Mouse (Mus musculus): ENCODE measurements around the gene Nprl3.
"Not testable (repeated sequence)": the region's sequence is repeated elsewhere in the genome, so short reads cannot be mapped to it uniquely, and the experiment has no call there.

Gene Nprl3

DNA sequence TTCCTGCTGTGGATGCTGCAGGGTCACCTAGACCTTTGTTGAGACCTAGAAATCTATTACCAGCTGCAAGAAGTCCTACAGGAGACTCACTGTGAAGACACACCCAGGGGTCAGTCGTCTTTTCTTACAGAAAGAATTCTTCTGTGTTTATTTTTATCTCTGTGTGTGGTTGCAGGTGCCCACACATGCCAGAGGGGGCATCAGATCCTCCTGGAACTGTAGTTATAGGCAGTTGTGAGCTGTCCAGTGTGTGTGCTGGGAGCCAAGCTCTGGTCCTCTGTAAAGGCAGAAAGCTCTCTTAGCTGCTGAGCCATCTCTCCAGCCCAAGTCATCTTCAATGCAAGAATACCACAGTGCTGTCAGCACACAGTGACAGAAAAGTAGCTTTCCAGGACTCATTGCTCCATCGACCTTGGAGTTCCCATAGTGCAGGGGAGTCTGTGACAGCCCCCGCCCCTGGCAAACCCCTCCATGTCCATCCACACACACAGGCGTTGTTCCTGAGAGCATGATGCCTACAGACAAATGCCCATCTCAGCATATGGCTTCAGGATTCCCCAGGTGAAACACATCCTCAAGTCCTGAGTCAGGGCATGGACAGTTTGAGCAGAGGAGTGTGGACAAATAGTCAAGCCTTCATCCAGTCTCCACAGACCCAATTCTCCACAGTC, 44.1 kb downstream of the Nprl3 start:
- DNase-seq: no peak

DNA sequence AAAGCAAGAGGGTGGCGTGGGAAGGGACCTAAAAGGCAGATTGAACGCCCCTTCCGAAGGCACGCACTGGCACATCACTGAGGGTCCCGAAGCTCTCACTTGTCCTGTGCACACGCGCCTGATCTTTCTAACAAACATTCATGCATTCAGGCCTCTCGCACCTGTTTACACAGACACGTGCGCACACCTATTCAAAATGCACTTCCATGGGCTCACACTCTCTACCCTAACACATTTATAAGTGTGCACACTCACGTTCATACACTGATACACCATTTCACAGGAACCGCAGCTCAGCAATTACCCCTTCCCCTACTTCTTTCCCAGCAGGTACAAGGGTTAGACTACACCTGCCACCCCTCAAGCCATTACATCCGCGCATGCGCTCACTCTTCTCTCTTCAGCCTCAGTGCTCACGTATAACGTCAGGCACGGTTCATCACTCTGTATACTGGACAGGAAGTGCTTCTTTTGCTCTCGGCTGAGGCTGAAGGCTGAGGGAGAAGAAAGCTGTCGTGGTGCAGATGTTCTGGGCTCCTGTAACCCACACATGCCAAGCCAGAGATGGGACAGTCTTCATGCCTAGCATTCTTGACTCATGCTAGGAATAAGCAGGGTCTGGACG, 44.8 kb downstream of the Nprl3 start:
- no peak for DNase-seq

DNA sequence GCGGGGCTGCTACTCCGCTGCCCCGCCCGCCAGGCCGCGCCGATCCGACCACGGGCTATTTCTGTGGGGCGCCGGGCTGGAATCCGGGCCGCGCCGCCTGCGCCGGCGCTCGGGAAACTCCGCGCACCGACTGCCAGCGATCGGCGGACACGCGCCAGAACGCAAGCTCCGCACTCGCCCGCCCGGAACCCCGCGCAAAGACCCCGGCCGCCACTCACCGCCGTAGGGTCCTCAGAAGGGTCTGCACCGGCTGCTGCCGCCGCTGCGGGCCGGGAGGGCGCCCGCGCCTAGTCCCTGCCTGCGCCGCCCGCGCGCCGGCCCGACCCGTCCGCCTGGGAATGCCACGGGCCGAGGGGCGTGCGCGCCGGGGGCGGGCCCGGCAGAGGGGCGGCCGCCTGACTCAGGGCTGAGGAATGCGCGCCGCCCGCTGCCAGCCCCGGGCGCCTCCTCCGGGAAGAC, 45.5 kb downstream of the Nprl3 start, which contains the start of gene Rhbdf1:
TSS of gene Rhbdf1 (minus strand) at position 350 of the 459 bp plus-strand sequence.
- no peak for DNase-seq

DNA sequence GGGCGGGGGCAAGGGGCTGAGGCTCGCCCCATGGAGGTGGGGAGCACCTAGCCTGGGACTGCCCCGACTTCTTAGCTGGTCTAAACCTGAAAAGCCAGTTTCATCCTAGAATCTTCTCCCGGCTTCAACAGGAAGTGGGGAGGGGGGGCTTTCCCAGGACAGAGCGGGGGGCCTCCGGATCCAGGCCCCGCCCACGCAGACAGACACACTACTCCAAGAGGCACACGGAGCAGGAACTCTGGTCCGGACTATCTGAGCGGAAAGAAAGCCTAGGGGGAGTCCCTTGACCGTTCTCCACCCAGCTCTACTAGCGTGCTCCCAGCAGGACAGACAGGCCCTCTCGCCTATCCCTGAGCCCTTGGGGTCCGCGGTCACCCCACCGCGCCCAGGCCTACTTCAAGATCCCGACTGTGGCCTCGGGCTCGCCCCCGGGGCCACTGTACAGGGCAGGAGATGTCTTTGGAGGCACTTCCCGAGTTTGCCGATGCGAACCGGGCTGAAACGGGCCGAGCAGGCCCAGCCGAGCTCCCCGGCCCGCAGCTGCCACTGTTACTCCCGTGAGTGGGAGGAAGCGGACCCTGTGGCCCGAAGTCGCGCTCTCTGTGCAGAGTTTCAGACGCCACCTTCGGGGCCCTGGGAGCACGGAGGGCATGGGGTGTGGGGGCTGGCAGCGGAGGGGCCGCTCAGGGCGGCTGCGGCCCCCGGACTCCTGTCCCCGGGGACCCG, 46.1 kb downstream of the Nprl3 start:
- DNase-seq: peak; percentile 6

DNA sequence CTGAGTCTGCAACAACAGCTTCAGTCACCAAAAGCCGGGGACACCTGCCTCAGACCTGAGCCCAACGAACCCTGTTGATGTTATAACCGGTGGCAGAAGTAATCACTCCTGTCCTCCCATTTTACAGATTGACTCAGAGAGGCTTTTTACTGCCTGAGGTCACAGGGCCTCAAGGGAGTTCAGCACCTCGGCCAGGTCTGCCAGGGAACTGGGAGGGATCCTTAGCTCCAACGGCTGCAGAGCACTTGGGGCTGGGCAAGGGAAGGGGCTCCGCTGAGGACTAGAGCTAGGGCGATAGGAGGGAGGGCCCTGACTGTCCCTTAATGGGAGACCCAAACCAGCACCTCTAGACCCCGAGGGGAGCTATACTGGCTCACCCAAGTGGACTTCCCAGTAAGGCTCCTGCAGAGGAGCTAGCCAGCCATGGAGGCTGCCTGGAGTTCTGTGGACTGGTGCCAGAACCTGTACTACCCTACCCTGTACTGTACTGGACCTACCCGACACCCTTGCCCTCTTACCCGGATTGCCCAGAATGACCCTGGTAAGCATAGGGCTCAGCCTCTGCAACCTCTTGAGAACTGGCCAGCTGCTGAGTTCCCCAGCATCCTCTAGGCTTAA, 46.8 kb downstream of the Nprl3 start:
- DNase-seq: peak; percentile 5

DNA sequence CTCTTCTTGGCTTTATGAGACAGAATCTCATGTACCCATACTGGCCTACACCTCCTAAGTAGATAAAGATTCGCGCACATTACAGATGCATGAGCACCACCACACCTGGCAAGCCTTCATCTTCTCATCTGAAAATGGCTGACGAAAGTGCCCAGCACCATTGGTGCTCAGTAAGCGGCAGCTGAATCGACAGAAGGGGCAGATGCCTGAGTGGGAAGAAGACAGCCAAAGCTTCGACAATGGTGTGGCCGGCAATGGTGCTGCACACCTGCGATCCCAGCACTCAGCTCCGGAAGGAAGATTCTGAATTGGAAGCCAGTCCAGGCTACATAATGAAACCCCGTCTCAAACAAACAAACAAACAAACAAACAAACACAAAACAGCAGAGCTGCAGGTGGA, 48.2 kb downstream of the Nprl3 start:
- no peak for DNase-seq

DNA sequence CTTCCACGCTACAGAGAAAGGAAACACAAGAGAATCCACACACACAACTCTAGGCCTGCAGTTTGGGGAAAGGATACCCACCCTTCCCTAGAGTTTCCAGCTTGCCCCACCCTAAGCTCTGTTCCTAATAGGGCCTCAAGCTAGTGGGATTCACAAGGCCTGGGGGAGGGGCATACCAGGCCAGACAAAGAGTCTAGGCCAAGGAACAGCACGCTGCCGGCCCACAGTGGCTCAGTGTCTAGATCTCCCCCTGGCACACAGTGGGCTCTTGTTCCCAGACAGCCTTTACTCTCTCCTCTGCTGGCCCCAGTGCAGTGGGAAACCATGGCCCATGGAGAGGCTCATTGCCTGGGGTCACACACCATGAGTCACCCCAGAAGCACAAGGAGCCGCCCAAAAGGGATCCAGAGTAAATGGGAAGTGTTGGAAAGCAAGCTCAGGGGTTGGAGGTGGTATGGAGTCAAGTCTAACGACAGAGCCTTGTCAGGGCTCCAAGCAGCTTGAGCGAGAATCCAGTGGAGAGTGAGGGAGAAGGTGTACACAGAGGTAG, 48.9 kb downstream of the Nprl3 start:
- no peak for DNase-seq

DNA sequence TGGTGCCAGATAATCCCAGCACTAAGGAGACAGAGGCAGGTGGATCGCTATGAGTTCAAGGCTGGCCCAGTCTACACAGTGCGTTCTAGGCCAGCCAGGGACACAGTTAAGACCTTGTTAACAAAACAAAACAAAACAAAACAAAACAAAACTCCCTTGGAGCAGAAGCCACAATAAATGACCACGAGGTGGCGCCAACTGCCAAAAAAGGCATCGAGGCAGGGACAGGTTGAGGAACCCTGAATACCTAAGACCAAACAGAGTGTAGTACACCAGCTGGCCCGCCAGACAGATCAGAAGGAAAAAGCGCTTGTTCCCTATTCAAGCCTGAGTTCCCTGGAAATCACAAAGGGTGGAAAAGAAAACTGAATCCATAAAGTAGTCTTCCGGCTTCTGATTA, 50.7 kb downstream of the Nprl3 start:
- no peak for DNase-seq

DNA sequence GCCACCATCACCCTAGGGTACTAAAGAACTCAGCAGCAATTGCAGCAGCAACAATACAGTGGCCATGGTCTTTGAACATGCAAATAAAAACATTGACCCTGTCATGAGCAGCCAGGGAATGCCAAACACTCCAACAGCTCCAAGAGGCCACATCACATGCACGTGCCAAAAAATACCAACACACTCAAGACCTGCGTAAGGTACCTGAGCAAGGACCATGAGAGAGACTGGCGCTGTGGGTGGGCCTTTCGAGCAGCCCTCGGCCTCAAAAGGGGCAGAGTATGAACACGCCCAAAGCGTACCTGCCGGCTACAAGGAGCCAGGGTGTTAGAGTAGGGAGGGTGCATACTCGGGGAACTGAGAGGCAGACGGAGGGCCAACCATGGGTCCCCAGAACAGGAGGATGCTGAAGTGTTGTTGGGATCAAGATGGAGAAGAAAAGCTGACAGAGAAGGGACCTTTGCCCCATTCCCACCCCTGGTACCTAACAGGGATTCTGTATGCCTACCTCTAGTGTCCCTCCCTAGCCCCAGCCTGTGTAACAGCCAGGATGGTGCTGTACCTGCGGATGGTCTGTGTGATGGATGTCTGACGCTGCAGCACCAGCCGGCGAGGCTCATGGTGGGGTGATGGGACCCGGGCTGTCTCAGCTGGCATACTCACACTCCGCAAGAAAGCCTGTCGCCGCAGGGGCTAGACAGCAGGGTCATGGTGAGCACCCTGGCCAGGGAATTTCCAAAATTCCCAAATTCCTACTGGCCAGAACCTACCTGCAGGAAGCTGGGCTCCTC, 51.9 kb downstream of the Nprl3 start:
- DNase-seq: no peak

DNA sequence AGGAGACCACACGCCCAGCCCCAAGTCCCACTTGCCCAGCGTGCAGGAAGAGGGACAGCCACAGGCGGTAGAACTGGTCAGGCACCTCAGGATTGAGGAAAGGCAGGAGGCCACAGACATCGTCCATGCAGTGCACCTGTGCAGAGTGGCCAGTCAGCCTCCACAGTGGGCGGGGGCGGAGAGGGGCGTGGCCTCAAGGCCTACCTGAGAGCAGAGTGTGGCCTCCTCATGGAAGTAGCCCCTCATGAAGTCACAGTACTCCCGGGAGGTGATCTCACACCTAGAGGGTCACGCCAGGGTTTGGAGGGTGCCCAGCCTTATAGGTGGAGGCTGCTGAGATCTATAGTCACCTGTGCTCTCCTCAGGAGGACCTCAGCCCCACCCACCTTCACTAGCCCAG, 56.9 kb downstream of the Nprl3 start:
- DNase-seq: no peak

DNA sequence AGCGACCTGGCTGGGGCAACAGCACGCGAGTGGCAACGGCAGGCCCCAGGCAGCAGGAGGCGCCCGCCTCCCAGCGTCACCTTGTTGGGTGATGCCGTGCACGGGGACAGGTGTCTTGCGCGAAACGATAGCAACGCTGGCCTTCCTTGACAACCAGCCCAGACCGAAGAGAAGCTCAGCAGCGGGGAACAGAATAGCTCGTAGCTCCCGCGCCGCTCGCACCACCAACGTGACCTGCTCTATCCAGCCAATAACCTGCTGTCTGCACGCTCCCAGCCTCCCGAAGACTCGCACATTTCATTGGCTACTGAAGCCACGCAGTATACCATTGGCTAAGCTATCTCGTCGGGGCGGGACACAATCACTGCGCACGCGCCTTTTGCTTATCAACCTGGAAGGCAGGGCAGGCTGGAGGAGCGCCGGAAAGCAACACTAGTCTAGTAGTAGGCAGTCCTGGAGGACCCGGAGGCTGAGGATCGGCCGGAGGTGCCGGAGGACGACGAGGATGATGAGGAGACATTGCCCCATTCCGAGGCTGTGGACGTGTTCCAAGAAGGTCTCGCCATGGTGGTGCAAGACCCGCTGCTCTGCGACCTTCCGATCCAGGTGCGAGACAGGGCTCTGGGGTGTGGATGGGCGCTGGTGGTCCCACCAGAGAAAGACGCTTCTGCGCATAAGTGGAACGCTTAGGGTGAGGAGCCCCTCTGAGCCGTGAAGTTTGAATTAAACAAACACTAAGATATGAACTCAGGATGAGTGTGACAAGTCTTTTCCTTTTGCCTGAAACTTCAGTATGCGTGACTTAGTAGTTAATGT, 62.2 kb downstream of the Nprl3 start, which contains the start of gene Snrnp25:
TSS of gene Snrnp25 (plus strand) at position 358 of the 816 bp plus-strand sequence.
- peak; percentile 92 for DNase-seq

DNA sequence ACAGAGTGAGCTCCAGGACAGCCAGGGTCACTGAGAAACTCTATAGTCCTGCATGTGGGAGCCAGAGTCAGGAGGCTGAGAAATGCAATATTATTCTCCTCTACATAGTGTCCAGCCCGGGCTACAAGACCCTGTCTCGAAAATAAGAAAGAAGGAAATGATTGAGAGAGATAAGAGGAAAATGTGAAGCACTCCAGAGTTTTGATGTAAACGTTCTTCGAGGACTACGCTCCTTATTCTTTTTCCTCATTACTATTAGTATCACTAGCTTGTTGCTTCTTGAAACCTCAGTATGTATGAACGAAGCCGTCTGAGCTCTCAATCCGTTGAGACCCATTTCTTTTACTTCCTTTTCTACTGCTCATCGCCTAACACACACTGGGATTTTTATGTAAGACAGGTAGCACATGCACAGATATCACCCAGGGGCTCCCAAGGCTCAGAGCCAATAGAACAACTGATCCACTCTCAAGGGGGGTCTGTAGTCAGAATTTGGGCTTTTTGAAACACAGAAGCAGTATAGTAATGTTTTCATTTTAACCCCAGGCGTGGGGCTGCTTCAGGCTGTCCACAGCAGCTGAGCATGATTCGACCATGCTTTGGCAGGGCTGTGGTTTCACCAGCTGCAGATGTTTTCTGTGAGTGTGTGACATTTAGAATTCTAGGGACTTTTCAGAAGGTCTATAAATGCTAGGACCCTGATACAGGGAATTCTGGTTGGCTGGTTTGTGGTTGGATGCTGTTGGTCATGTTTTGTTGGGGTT, 65.4 kb downstream of the Nprl3 start:
- no peak for DNase-seq

DNA sequence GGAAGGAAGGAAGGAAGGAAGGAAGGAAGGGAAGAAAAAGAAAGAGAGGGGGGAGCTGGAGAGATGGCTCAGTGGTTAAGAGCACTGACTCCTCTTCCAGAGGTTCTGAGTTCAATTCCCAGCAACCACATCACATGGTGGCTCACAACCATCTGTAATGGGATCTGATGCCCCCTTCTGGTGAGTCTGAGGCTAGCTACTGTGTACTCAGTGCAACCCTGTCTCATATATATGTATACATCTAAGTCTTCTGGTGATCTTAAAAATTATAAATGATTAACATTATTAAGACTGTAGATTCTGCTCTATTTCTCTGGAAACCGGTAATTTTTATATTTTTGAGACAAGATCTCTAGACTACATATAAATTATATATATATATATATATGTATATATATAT, 66.5 kb downstream of the Nprl3 start:
- DNase-seq: not testable (repeated sequence)

DNA sequence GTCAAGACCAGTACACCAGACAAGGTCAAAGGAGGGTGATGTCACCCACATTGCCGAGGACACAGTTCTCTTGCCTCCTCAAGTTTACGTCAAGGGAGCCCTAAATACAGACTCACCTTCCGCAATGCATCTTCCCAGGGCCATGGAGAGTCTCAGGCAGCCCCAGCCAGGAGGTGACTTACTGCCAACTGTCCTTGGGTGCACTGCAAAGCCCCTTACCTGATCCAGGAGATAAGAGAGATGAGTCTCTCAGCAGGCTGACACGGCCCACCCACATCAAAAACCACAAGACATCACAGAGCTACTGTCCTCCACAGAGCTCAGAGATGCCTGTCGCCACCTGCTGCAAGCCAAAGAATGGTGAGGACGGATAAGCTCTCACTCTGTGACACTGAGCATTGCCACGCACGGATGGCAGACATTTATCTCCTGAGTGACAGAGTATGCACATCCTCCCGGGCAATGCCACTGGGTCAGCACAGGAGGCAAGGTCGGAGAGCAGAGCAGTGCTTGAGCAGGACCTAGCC, 67.4 kb downstream of the Nprl3 start, which contains the start of gene Il9r:
TSS of gene Il9r (minus strand) at position 205 of the 527 bp plus-strand sequence.
- no peak for DNase-seq

DNA sequence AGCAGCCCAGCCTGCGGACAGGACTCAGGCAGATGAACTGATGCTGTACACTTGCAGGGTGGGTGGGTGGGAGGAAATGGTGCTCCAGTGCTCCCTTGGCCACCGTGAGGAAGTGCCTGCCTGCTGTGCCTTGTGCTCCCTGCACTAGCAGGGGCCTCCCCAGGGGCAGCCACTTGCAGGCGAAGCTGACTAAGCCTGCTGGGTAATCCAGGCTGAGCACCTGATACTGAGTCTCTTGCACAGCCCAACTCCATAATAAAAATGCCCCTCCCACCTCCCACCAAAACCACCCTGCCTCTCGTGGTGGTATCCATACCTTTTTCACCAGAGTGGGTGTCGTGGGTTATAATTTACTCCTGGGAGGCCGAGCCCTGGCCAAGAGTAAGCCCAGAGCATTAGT, 68.3 kb downstream of the Nprl3 start:
- DNase-seq: no peak

DNA sequence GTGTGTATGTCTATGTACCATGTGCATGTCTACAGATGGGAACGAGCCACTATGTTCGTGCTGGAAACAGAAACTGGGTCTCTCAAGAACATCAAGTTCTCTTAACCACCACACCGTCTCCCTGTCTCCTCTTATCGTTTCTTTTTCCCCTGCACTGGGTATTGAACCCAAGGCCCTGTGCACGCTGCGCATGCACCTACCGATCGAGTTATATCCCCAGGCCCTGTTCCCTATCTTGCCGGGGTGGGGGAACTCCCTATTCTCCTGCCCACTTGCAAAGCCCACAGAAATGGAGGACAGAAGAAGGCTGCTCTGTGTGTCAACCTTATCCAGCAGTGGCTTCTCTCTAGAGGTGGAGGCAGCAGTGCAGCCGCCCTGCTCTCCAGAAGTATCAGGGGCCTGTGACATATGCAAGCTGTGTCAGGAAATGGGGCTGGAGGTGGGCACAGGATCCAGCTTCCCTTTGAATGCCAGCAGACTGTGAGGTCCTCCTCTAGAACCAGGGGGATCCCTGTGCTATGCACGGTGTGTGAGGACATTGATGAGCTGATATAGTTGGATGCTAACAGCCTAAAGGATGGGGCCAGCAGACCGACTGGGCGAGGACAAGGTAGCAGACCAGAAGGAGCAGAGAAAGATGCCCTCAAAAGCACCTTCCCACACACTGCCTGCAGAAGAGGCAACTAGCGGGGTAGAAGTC, 69.1 kb downstream of the Nprl3 start:
- DNase-seq: no peak

DNA sequence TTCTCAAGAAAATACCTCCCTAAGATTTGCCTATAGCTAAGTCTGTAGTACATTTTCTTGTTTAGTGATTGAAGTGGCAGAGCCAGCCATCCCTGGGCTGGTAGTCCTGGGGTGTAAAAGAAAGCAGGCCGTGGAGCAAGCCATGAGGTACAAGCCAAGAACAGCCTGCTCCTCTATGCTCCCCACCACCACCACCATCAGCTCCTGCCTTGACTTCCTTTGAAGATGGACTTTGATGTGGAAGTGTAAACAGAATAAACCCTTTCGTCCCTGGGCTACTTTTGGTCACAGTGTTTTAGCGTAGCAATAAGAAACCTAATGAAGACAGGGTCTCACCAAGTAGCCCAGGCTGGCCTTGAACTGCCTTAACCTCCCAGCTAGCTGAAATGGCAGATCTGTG, 69.7 kb downstream of the Nprl3 start:
- no peak for DNase-seq

DNA sequence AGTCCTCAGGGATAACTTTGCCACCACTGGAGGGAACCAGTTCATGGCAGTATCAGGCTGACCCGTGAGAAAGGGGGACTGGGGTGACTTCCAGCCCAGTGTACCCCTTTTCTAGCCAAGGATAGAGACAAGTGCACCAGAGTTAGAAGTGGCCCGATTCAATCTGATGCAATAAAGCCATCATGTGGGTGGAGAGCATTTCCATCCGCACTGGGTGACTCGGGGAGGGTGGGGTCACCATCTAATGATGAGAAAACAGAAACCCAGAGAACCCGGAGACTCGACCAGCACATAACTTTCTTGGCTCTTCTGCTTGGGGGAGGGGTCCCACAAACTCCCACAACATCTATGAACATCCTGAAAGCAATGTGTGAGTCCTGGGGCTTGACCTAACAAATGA, 70.8 kb downstream of the Nprl3 start:
- no peak for DNase-seq

DNA sequence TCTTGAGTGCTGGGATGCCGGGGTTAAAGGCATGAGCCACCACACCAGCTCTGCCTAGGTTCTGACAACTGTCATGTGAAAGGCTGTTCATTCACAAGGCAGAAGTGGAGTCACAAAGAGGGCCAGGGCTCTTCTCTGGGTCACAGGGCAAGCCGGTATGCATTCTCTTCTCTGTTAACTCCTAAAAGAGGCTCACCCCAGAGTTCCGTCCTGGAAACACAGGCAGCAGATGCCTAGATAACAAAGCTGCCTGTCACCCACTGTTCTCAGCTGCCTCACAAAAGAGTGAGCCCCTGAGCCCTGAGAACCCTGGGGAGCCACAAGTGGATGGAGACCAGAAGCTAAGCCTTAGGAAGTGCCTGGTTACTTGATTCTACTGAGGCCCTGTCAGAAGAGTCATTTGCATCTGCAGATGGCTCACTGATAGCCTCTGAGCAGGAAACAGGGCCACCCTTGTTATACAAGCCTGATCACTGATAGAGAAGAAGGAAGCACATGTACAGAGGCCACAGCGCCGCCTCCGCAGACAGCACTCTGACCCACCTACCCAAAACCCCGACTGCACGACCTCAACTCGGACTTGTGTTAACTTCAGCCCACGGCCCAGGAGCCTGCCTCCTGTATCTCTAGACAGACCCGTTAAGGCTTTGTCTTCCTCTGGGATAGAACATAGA, 71.5 kb downstream of the Nprl3 start:
- no peak for DNase-seq

All from right cerebral cortex, postnatal 25 days (tissue).